Mouse (Mus musculus): ENCODE measurements around the gene Pcf11. TPM values are rescaled to one million over a fixed set of nuclear protein-coding genes. Genes with fewer than 3 reads are reported as not detected.
A peak's percentile ranks its signal among the peaks of the same experiment; 100 is the strongest.

Pcf11 gene
- polyA plus RNA-seq, 1 experiment from 2014 or later, result 24.5 TPM

DNA sequence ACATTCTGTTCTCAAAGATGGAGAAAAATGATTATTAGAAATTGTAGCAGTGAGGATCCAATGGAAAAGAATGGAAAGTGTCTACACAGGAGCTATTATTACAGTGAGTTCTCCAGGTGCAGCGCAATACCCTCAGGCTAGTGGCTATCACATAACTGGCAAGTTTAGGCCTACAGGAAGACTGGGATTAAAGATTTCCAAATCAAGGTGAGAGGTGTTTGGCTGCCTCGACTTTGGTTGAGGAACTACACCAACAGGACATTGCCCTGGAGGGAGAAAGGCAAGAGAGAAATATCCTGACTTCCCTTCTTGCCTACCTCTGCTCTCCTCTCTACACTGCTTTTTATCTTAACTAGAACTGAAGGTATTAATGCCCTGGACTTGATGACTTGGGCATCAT, 19.4 kb upstream of the Pcf11 start:
- Histone ChIP-seq H3K36me3 (ENCODE audit: control insufficient read depth, insufficient read depth) (no peaks in the 10 kb centered on the region), H3K4me2 (ENCODE audit: low read length) (no peak overlapping the region), H3K9me3 (ENCODE audit: control insufficient read depth, low read length) (no peaks in the 10 kb centered on the region), H3K27me3 (replicated peaks; ENCODE audit: control insufficient read depth, insufficient read depth, low read length) (no peaks in the 10 kb centered on the region), H3K4me3 (replicated peaks; ENCODE audit: low read length) (no peak overlapping the region), H3K4me1 (replicated peaks; ENCODE audit: control insufficient read depth, insufficient read depth, low read length) (no peaks in the 10 kb centered on the region), H3K27ac (ENCODE audit: low read length) (no peak overlapping the region), H3K9ac (replicated peaks; ENCODE audit: low read depth, low read length) (no peak overlapping the region)
- 88% methylated on average over 2 of the region's 2 CpGs for WGBS
- no peak for ATAC-seq

DNA sequence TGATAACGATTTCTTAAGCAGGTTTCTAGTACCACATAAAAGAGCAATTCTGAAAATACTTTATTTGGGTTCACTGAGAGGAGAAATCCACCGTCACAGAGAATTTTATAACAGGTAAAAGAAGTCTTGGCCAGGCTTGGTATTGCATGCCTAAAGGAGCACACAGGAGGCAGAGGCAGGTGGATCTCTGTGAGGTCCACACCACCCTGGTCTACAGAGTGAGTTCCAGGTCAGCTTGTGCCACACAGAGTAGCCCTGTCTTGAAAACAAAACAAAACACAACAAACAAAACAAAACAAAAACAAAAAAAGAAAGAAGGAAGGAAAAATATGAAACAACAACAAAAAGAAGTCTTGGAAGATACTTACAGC, 18.6 kb upstream of the Pcf11 start:
- Histone ChIP-seq H3K4me1 (replicated peaks; ENCODE audit: control insufficient read depth, insufficient read depth, low read length) (no peaks in the 10 kb centered on the region), H3K9ac (replicated peaks; ENCODE audit: low read depth, low read length) (no peak overlapping the region), H3K9me3 (ENCODE audit: control insufficient read depth, low read length) (no peaks in the 10 kb centered on the region), H3K27me3 (replicated peaks; ENCODE audit: control insufficient read depth, insufficient read depth, low read length) (no peaks in the 10 kb centered on the region), H3K4me3 (replicated peaks; ENCODE audit: low read length) (no peak overlapping the region), H3K36me3 (ENCODE audit: control insufficient read depth, insufficient read depth) (no peaks in the 10 kb centered on the region), H3K4me2 (ENCODE audit: low read length) (no peak overlapping the region), H3K27ac (ENCODE audit: low read length) (no peak overlapping the region)
- ATAC-seq, result no peak
- 69% methylated on average over 2 of the region's 2 CpGs for WGBS

DNA sequence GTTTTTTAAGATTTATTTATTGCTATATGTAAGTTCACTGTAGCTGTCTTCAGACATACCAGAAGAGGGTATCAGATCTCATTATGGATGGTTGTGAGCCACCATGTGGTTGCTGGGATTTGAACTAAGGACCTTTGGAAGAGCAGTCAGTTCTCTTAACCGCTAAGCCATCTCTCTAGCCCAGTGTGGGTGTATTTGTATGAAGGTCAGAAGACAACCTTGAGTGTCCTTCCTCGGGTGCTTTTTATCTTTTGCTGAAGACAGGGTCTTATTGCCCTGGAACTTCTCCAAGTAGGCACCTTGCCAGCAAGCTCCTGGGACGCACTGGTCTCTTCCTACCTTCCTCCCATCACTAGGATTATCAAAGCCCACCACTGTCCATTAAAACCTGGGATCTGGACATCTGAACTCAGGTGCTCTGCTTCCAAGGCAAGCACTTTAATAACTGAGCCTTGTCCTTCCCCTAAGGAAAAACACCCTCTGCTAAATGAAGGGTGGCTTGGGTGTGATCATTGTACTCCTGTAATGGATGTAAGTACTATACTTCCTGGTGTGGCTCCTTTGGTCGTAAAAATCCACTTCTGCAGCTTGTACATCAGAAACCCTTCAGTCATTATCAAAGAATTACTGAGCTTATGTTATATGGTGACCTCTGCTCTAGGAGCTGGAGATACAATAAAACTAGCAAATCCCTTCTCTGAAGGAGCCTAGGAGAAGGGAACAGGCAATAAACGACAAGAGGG, 18.0 kb upstream of the Pcf11 start:
- Histone ChIP-seq H3K9me3 (ENCODE audit: control insufficient read depth, low read length) (no peaks in the 10 kb centered on the region), H3K27me3 (replicated peaks; ENCODE audit: control insufficient read depth, insufficient read depth, low read length) (no peaks in the 10 kb centered on the region), H3K36me3 (ENCODE audit: control insufficient read depth, insufficient read depth) (no peaks in the 10 kb centered on the region), H3K4me2 (ENCODE audit: low read length) (no peak overlapping the region), H3K4me3 (replicated peaks; ENCODE audit: low read length) (no peak overlapping the region), H3K4me1 (replicated peaks; ENCODE audit: control insufficient read depth, insufficient read depth, low read length) (no peaks in the 10 kb centered on the region), H3K27ac (ENCODE audit: low read length) (no peak overlapping the region), H3K9ac (replicated peaks; ENCODE audit: low read depth, low read length) (no peak overlapping the region)
- WGBS, result 63% methylated on average over 5 of the region's 5 CpGs
- ATAC-seq, result no peak

DNA sequence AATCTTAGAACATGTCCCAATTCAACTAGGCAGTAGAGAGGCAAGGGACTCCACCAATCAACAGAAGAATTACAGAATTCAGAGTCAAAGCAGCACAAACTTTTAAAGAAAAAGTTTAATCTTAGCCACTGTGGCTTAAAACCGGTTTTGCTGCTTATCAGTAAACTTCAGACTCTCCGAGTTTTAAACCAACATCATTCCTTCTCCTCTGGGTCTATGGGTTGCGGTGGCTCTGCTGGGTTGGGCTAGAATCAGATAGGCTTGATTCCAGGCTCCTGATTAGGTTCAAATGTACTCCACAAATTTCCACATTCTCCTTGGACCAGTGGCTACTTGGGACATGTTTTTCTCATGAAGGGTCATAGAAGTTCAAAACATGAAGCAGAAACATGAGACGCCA, 7.6 kb upstream of the Pcf11 start:
- Histone ChIP-seq H3K9ac (replicated peaks; ENCODE audit: low read depth, low read length) (no peak overlapping the region), H3K4me2 (ENCODE audit: low read length) (no peak overlapping the region), H3K36me3 (ENCODE audit: control insufficient read depth, insufficient read depth) (no peaks in the 10 kb centered on the region), H3K9me3 (ENCODE audit: control insufficient read depth, low read length) (no peaks in the 10 kb centered on the region), H3K27me3 (replicated peaks; ENCODE audit: control insufficient read depth, insufficient read depth, low read length) (no peaks in the 10 kb centered on the region), H3K27ac (ENCODE audit: low read length) (no peak overlapping the region), H3K4me3 (replicated peaks; ENCODE audit: low read length) (no peak overlapping the region), H3K4me1 (replicated peaks; ENCODE audit: control insufficient read depth, insufficient read depth, low read length) (no peaks in the 10 kb centered on the region)
- no peak for ATAC-seq
- 88% methylated on average over 4 of the region's 4 CpGs for WGBS

DNA sequence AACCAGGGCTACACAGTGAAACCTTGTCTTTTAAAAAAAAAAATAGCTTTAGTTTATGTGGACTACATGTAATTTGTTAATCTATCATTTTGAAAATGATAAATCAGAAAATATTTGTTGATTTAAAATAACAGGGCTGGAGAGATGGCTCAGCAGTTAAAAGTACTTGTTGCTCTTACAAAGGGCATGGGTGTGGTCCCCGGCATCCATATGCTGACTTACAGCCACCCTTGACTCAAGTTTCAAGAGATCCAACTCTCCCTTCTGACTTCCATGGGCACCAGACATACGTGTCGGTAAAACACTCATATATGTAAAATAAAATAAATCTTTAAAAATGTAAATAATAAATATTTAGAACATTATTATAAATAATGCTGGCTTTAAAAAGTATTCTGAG, 5.4 kb upstream of the Pcf11 start:
- Histone ChIP-seq H3K9ac (replicated peaks; ENCODE audit: low read depth, low read length) (no peak overlapping the region), H3K4me3 (replicated peaks; ENCODE audit: low read length) (no peak overlapping the region), H3K36me3 (ENCODE audit: control insufficient read depth, insufficient read depth) (no peaks in the 10 kb centered on the region), H3K9me3 (ENCODE audit: control insufficient read depth, low read length) (no peaks in the 10 kb centered on the region), H3K27ac (ENCODE audit: low read length) (no peak overlapping the region), H3K4me2 (ENCODE audit: low read length) (no peak overlapping the region), H3K27me3 (replicated peaks; ENCODE audit: control insufficient read depth, insufficient read depth, low read length) (no peaks in the 10 kb centered on the region), H3K4me1 (replicated peaks; ENCODE audit: control insufficient read depth, insufficient read depth, low read length) (peaks cover 4% of the 10 kb centered on the region; the same call in 1 of the 2 replicates)
- ATAC-seq, result no peak
- 89% methylated on average over 3 of the region's 3 CpGs for WGBS

DNA sequence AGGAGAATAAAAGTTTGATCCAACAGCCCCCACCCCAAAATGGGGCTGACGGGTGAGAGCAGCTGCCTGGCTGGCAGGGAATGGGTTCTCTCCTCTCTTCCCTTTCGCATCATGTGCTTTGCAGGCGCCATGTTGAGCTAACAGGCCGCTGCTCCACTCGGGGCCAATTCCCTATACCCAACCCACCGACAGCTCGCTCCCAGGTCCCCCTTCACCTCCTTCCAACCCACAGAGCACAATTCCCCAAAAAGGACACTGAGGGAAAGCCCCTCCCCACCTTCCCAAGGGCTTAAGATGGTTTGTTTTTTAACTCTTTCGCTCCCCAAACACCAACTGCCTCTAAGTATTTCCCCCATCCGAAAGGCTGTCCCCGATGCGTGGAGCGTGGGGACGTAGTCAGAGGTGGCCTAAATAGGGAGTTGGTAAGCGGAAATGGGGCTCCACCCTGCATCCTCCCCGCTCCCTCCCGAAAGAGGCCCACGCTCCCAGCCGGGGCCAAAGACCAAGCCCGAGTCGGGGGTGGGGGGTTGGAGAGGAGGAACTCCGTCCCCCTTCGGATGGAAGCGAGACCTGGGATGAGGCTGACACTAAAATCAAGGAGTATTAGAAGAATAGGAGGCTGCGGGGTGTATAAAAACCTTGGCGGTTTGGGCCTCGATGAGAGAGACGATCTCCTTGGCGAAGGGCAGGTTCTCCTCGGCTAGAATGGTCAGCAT, 785 bp downstream of the Pcf11 start:
- WGBS, result 0% methylated on average over 29 of the region's 29 CpGs

DNA sequence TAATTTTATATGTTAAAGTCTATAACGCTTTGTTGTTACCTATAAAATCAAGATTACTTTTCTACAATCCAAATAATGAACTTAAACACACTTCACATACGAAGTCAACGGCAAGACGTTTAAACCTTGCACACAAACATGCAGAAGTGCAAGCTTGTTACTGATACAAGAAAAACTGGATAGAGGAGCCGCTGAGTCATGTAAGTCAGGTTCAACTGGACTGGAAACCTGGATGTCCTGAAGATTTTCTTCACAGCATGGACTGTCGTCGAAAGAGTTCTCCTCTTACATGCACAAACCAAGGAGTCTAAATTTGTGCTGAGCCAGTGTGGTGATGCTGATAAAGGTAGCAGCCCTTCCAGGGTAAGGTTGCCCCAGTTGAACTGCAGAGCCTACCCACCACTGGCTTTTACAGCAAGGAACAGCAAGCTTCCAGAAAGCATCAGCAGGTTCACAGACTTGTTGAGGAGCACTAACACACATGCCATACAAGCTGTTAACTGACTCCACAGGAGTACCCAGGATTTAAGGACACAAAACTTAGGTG, 3.4 kb downstream of the Pcf11 start:
- Histone ChIP-seq H3K4me3 (replicated peaks; ENCODE audit: low read length) (no peak overlapping the region), H3K27ac (ENCODE audit: low read length) (no peak overlapping the region), H3K4me1 (replicated peaks; ENCODE audit: control insufficient read depth, insufficient read depth, low read length) (peaks cover 16% of the 10 kb centered on the region), H3K9me3 (ENCODE audit: control insufficient read depth, low read length) (no peaks in the 10 kb centered on the region), H3K27me3 (replicated peaks; ENCODE audit: control insufficient read depth, insufficient read depth, low read length) (no peaks in the 10 kb centered on the region), H3K4me2 (ENCODE audit: low read length) (peak overlapping the region; percentile 87), H3K9ac (replicated peaks; ENCODE audit: low read depth, low read length) (no peak overlapping the region), H3K36me3 (ENCODE audit: control insufficient read depth, insufficient read depth) (peaks cover 2% of the 10 kb centered on the region)
- WGBS, result 89% methylated on average over 7 of the region's 7 CpGs
- ATAC-seq, result no peak

More for the DNA sequence above, 785 bp downstream of the Pcf11 start:
- Histone ChIP-seq H3K4me1 (replicated peaks; ENCODE audit: control insufficient read depth, insufficient read depth, low read length) (peaks cover 16% of the 10 kb centered on the region), H3K9me3 (ENCODE audit: control insufficient read depth, low read length) (no peaks in the 10 kb centered on the region), H3K27me3 (replicated peaks; ENCODE audit: control insufficient read depth, insufficient read depth, low read length) (no peaks in the 10 kb centered on the region), H3K4me2 (ENCODE audit: low read length) (peak overlapping the region; percentile 87), H3K27ac (ENCODE audit: low read length) (peak overlapping the region; percentile 99), H3K9ac (replicated peaks; ENCODE audit: low read depth, low read length) (peak overlapping the region; percentile 99), H3K4me3 (replicated peaks; ENCODE audit: low read length) (peak overlapping the region; percentile 100), H3K36me3 (ENCODE audit: control insufficient read depth, insufficient read depth) (no peaks in the 10 kb centered on the region)
- peak; percentile 3; the same call in 1 of the 2 replicates for ATAC-seq

DNA sequence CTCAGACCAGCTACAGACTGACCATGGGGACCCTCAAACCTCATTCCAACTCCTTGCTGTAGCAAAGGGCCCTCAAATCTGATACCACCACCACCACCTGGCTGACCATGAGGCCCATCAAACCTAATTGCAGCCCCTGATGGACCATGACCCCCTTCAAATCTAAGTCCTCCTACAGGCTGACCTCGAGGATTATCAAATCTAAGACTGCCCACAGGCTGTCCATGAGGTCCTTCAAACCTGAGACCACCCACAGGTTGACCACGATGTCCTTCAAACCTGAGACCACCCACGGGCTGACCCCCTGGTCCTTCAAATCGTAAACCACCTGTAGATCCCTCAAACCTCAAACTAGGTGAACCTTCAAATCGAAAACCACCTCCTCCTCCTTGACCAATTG, 11.7 kb downstream of the Pcf11 start:
- H3K9ac ChIP-seq (replicated peaks; ENCODE audit: low read depth, low read length), result no peak overlapping the region
- no peak overlapping the region for H3K4me3 ChIP-seq (replicated peaks; ENCODE audit: low read length)
- 99% methylated on average over 5 of the region's 5 CpGs for WGBS
- no peak overlapping the region for H3K4me2 ChIP-seq (ENCODE audit: low read length)
- no peaks in the 10 kb centered on the region for H3K9me3 ChIP-seq (ENCODE audit: control insufficient read depth, low read length)
- ATAC-seq, result no peak
- H3K36me3 ChIP-seq (ENCODE audit: control insufficient read depth, insufficient read depth), result peaks cover 30% of the 10 kb centered on the region
- 0 out of 2 replicates have a peak, but pooled peaks cover 5% of the 10 kb centered on the region for H3K4me1 ChIP-seq (replicated peaks; ENCODE audit: control insufficient read depth, insufficient read depth, low read length)
- H3K27me3 ChIP-seq (replicated peaks; ENCODE audit: control insufficient read depth, insufficient read depth, low read length), result no peaks in the 10 kb centered on the region
- H3K27ac ChIP-seq (ENCODE audit: low read length), result no peak overlapping the region

DNA sequence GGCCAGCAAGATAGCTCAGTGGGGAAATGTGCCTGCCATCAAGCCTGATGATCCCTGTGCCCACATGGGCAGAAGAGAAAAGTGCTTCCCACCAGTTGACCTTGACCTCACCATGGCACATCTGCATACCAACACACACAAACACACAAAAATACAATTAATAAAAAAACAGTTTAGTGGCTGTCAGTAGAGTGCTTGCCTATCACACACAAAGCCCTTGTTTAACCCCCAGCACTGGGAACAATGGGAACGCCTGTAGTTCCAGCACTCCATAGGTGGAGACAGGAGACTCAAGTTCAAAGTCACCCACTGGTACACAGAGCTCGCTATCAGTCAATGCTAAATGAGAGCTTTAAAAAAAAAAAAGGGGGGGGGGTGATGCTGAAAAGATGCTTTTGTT, 13.3 kb downstream of the Pcf11 start:
- H3K36me3 ChIP-seq (ENCODE audit: control insufficient read depth, insufficient read depth), result peaks cover 28% of the 10 kb centered on the region
- ATAC-seq, result no peak

More for the DNA sequence above, 13.3 kb downstream of the Pcf11 start:
- Histone ChIP-seq H3K4me2 (ENCODE audit: low read length) (no peak overlapping the region), H3K4me3 (replicated peaks; ENCODE audit: low read length) (no peak overlapping the region), H3K9me3 (ENCODE audit: control insufficient read depth, low read length) (no peaks in the 10 kb centered on the region), H3K27me3 (replicated peaks; ENCODE audit: control insufficient read depth, insufficient read depth, low read length) (no peaks in the 10 kb centered on the region), H3K9ac (replicated peaks; ENCODE audit: low read depth, low read length) (no peak overlapping the region), H3K4me1 (replicated peaks; ENCODE audit: control insufficient read depth, insufficient read depth, low read length) (0 out of 2 replicates have a peak, but pooled peaks cover 5% of the 10 kb centered on the region), H3K27ac (ENCODE audit: low read length) (no peak overlapping the region)
- WGBS, result 81% methylated on average over 2 of the region's 2 CpGs
